Mouse (Mus musculus) small intestine, adult 2 months (tissue): ENCODE results near the gene Rcan1.

Experiments
- CTCF ChIP-seq: fragments of 200-500 bp; IDR thresholded peaks from 2 replicates; pipeline ENCODE4 v1.5.1; 2012; ENCODE audit warnings: low read depth, mild to moderate bottlenecking, control low read depth, inconsistent platforms, low read length, moderate library complexity, mixed read lengths; ENCODE audit not compliant: insufficient replicate concordance, insufficient read length; ENCODE audit errors: extremely low read depth
- POLR2A ChIP-seq: fragments of 200-500 bp; IDR thresholded peaks from 2 replicates; pipeline ENCODE4 v1.6.1; 2012; ENCODE audit warnings: low read depth, mild to moderate bottlenecking, control low read depth, inconsistent platforms, low read length, moderate library complexity

DNA sequence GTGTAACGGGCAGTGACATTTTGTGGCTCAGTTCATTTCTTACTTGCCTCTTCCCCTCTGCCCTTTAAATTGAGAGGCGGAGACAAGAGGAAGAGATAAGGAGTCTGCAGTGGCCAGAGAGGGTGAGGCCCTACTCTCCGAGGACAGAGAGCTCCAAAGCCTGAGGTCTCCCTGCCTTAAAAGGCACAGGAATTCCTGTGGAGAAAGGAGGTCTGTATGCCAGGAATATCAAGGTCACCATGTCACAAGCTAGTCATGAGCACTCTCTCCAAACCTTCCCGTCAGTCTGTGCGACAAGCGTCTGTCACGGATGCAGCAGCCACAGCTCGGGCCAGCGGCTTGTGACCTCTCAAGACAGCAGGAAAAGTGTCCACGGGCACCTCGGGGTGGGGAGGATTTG lies 125.5 kb downstream of the Rcan1 start:
- TF ChIP-seq POLR2A (no peak), CTCF (no peak)
